Mouse (Mus musculus): ENCODE measurements around the gene Oas1a. TPM values are rescaled to one million over a fixed set of nuclear protein-coding genes. Genes with fewer than 3 reads are reported as not detected.
"Not testable (repeated sequence)": the region's sequence is repeated elsewhere in the genome, so short reads cannot be mapped to it uniquely, and the experiment has no call there.

Gene Oas1a
- total RNA-seq (2017), result 23.4 and 33.7 TPM in 2 replicates

GRCm38 (mm10) chr5:120906791-120907733, at the start of gene Oas1a:
TSS of gene Oas1a (minus strand) at chr5:120907521.
- peak; percentile 75 to 84 for ATAC-seq (replicated peaks in 1 of 2; ENCODE audit: insufficient read depth in 1 of 2, low FRiP score in 2 of 2, low TSS enrichment in 1 of 2, low read depth in 1 of 2, poor library complexity in 2 of 2, severe bottlenecking in 2 of 2)

GRCm38 (mm10) chr5:120953974-120954373, 46.7 kb upstream of the Oas1a start:
- peak in 1 of 2 experiments; percentile 48; a peak in 1 of 4 replicates for ATAC-seq (replicated peaks in 1 of 2; ENCODE audit: insufficient read depth in 1 of 2, low FRiP score in 2 of 2, low TSS enrichment in 1 of 2, low read depth in 1 of 2, poor library complexity in 2 of 2, severe bottlenecking in 2 of 2)

GRCm38 (mm10) chr5:120952242-120952770, 45.0 kb upstream of the Oas1a start:
- no peak for ATAC-seq (replicated peaks in 1 of 2; ENCODE audit: insufficient read depth in 1 of 2, low FRiP score in 2 of 2, low TSS enrichment in 1 of 2, low read depth in 1 of 2, poor library complexity in 2 of 2, severe bottlenecking in 2 of 2)

- ATAC-seq (replicated peaks in 1 of 2; ENCODE audit: insufficient read depth in 1 of 2, low FRiP score in 2 of 2, low TSS enrichment in 1 of 2, low read depth in 1 of 2, poor library complexity in 2 of 2, severe bottlenecking in 2 of 2), result no peak
Observed at GRCm38 (mm10) chr5:120942076-120942475, 34.8 kb upstream of the Oas1a start.

GRCm38 (mm10) chr5:120938586-120938985, 31.3 kb upstream of the Oas1a start:
- ATAC-seq (replicated peaks in 1 of 2; ENCODE audit: insufficient read depth in 1 of 2, low FRiP score in 2 of 2, low TSS enrichment in 1 of 2, low read depth in 1 of 2, poor library complexity in 2 of 2, severe bottlenecking in 2 of 2), result peak in 1 of 2 experiments; percentile 25; a peak in 1 of 4 replicates

GRCm38 (mm10) chr5:120937841-120938240, 30.5 kb upstream of the Oas1a start:
- no peak for ATAC-seq (replicated peaks in 1 of 2; ENCODE audit: insufficient read depth in 1 of 2, low FRiP score in 2 of 2, low TSS enrichment in 1 of 2, low read depth in 1 of 2, poor library complexity in 2 of 2, severe bottlenecking in 2 of 2)

GRCm38 (mm10) chr5:120933966-120934365, 26.6 kb upstream of the Oas1a start:
- no peak for ATAC-seq (replicated peaks in 1 of 2; ENCODE audit: insufficient read depth in 1 of 2, low FRiP score in 2 of 2, low TSS enrichment in 1 of 2, low read depth in 1 of 2, poor library complexity in 2 of 2, severe bottlenecking in 2 of 2)

- ATAC-seq (replicated peaks in 1 of 2; ENCODE audit: insufficient read depth in 1 of 2, low FRiP score in 2 of 2, low TSS enrichment in 1 of 2, low read depth in 1 of 2, poor library complexity in 2 of 2, severe bottlenecking in 2 of 2), result 0 out of 4 replicates have a peak, but pooled peaks of 1 of the 2 experiments have one; percentile 36
Observed at GRCm38 (mm10) chr5:120927036-120927435, 19.7 kb upstream of the Oas1a start.

- ATAC-seq (replicated peaks in 1 of 2; ENCODE audit: insufficient read depth in 1 of 2, low FRiP score in 2 of 2, low TSS enrichment in 1 of 2, low read depth in 1 of 2, poor library complexity in 2 of 2, severe bottlenecking in 2 of 2), result not testable (repeated sequence)
Observed at GRCm38 (mm10) chr5:120926311-120926710, 19.0 kb upstream of the Oas1a start.

- ATAC-seq (replicated peaks in 1 of 2; ENCODE audit: insufficient read depth in 1 of 2, low FRiP score in 2 of 2, low TSS enrichment in 1 of 2, low read depth in 1 of 2, poor library complexity in 2 of 2, severe bottlenecking in 2 of 2), result not testable (repeated sequence)
Observed at GRCm38 (mm10) chr5:120924520-120924919, 17.2 kb upstream of the Oas1a start.

GRCm38 (mm10) chr5:120923969-120924368, 16.6 kb upstream of the Oas1a start:
- ATAC-seq (replicated peaks in 1 of 2; ENCODE audit: insufficient read depth in 1 of 2, low FRiP score in 2 of 2, low TSS enrichment in 1 of 2, low read depth in 1 of 2, poor library complexity in 2 of 2, severe bottlenecking in 2 of 2), result no peak

GRCm38 (mm10) chr5:120920296-120920695, 13.0 kb upstream of the Oas1a start:
- no peak for ATAC-seq (replicated peaks in 1 of 2; ENCODE audit: insufficient read depth in 1 of 2, low FRiP score in 2 of 2, low TSS enrichment in 1 of 2, low read depth in 1 of 2, poor library complexity in 2 of 2, severe bottlenecking in 2 of 2)

GRCm38 (mm10) chr5:120919156-120919935, 12.0 kb upstream of the Oas1a start:
- not testable (repeated sequence) for ATAC-seq (replicated peaks in 1 of 2; ENCODE audit: insufficient read depth in 1 of 2, low FRiP score in 2 of 2, low TSS enrichment in 1 of 2, low read depth in 1 of 2, poor library complexity in 2 of 2, severe bottlenecking in 2 of 2)

- not testable (repeated sequence) for ATAC-seq (replicated peaks in 1 of 2; ENCODE audit: insufficient read depth in 1 of 2, low FRiP score in 2 of 2, low TSS enrichment in 1 of 2, low read depth in 1 of 2, poor library complexity in 2 of 2, severe bottlenecking in 2 of 2)
Observed at GRCm38 (mm10) chr5:120914204-120914603, 6.9 kb upstream of the Oas1a start, which contains the start of gene Oas1d. TSS of gene Oas1d (plus strand) at chr5:120914536.

GRCm38 (mm10) chr5:120908196-120908920, 1.0 kb upstream of the Oas1a start:
- no peak for ATAC-seq (replicated peaks in 1 of 2; ENCODE audit: insufficient read depth in 1 of 2, low FRiP score in 2 of 2, low TSS enrichment in 1 of 2, low read depth in 1 of 2, poor library complexity in 2 of 2, severe bottlenecking in 2 of 2)

GRCm38 (mm10) chr5:120902056-120902455, 5.3 kb downstream of the Oas1a start:
- no peak for ATAC-seq (replicated peaks in 1 of 2; ENCODE audit: insufficient read depth in 1 of 2, low FRiP score in 2 of 2, low TSS enrichment in 1 of 2, low read depth in 1 of 2, poor library complexity in 2 of 2, severe bottlenecking in 2 of 2)

- ATAC-seq (replicated peaks in 1 of 2; ENCODE audit: insufficient read depth in 1 of 2, low FRiP score in 2 of 2, low TSS enrichment in 1 of 2, low read depth in 1 of 2, poor library complexity in 2 of 2, severe bottlenecking in 2 of 2), result no peak
Observed at GRCm38 (mm10) chr5:120900666-120901065, 6.7 kb downstream of the Oas1a start.
